ENCODE assay signal across 8 mouse cellular contexts in genomic region chr5:104508195-104508891, GRCm38 (mm10). TPM values are rescaled to one million over a fixed set of nuclear protein-coding genes. Genes with fewer than 3 reads are reported as not detected.
DNase-seq lines count a peak whose midpoint lies in the region; ATAC-seq and TF ChIP-seq lines count a peak whose summit lies in the region.

Gene BC005561, plus strand, starts transcription at chr5:104508352.

- intact Hi-C loops in left cerebral cortex, postnatal 10 days (cut with DNase I): no loop called here

- TF ChIP-seq POLR2A in cortical plate, adult 2 months (IDR thresholded peaks at IDR 0.05; ENCODE audit: extremely low read depth, insufficient read depth, low read length): peak; percentile 78; the same call in 1 of the 2 replicates

- H3K27ac ChIP-seq in cortical plate, adult 2 months (ENCODE audit: insufficient read depth, low read length): peak within 1 kb of the TSS; percentile 98

- H3K4me3 ChIP-seq in cortical plate, adult 2 months (ENCODE audit: insufficient read depth, low read length): peak within 1 kb of the TSS; percentile 92

- peaks cover 2% of the 10 kb centered on the region; the same call in 1 of the 2 replicates for H3K4me1 ChIP-seq in cortical plate, adult 2 months (ENCODE audit: control insufficient read depth, insufficient read depth, low read length)

- TF ChIP-seq CTCF in cortical plate, adult 2 months (IDR thresholded peaks at IDR 0.05; ENCODE audit: extremely low read depth, insufficient read depth, low read length): no peak

- DNase-seq in gastrocnemius, postnatal 10 days: peak; percentile 86
- DNase-seq in left cerebral cortex, postnatal 10 days (ENCODE audit: extremely low spot score in 1 of 2, low spot score in 2 of 2): peak; percentile 81 to 93
- peak; percentile 87 for DNase-seq in right cerebral cortex, postnatal 25 days
- peak; percentile 77 to 83 for DNase-seq in urinary bladder, postnatal 4 days (ENCODE audit: low spot score in 2 of 2)

- ATAC-seq in activated CD4-positive, CD25-positive, alpha-beta regulatory T cell, adult 4 months: peak; percentile 69
- peak; percentile 81 for ATAC-seq in inflammation-experienced regulatory T-cells, adult 6 months
- peak; percentile 97 for ATAC-seq in megakaryocyte-erythroid progenitor cell, adult 5-6 weeks (replicated peaks; ENCODE audit: low FRiP score, low TSS enrichment, poor library complexity, severe bottlenecking)

RNA-seq across cellular contexts. Expression of gene BC005561, which starts in this region (rescaled TPM):
- polyA plus RNA-seq in activated CD4-positive, CD25-positive, alpha-beta regulatory T cell, adult 4 months (2017; shearing (Covaris generic)): 1 to 10 TPM; 2.4 to 3.0 TPM
- polyA plus RNA-seq in cortical plate, adult 2 months (2012; rRNA removed): 3.5 TPM in 2 replicates
- 1 to 10 TPM; 5.6 to 7.8 TPM for total RNA-seq in gastrocnemius, postnatal 10 days (2021)
- polyA plus RNA-seq in inflammation-experienced regulatory T-cells, adult 6 months (2017; shearing (Covaris generic)): 1 to 10 TPM; 2.1 to 3.7 (median 2.9) TPM
- 10 to 100 TPM; 13.6 to 15.3 TPM for total RNA-seq in left cerebral cortex, postnatal 10 days (2021)
- 17.4 and 17.6 TPM in 2 replicates for total RNA-seq in megakaryocyte-erythroid progenitor cell, adult 5-6 weeks (2014; fragmentation: Nextera tagmentation)
- 9.7 and 21.9 TPM in 2 replicates for total RNA-seq in megakaryocyte-erythroid progenitor cell, adult 5-6 weeks (2017)

Comparison
In these comparisons a context has a peak if more than half of its experiments do, and no peak if none do; other contexts are left out.
1. Peak in every context shown above with its lines: DNase-seq, ATAC-seq, H3K4me3 ChIP-seq and H3K27ac ChIP-seq.